ENCODE assay signal across 7 mouse cellular contexts in genomic region chr11:55096731-55097462, GRCm38 (mm10). TPM values are rescaled to one million over a fixed set of nuclear protein-coding genes. Genes with fewer than 3 reads are reported as not detected.
DNase-seq lines count a peak whose midpoint lies in the region; ATAC-seq and TF ChIP-seq lines count a peak whose summit lies in the region.

No protein-coding gene starts in this region.

- DNase-seq in spleen, adult 2 months (ENCODE audit: low read depth in 1 of 2, low spot score in 2 of 2): no peak
- no peak for DNase-seq in spleen, adult 18-20 months
- peak; percentile 30 for DNase-seq in limb, embryonic 14.5 days (ENCODE audit: low spot score)
- no peak for DNase-seq in stomach, postnatal 0 days (ENCODE audit: low spot score)
- no peak for DNase-seq in cerebellum, postnatal 4 days (ENCODE audit: low spot score in 2 of 2)

- no peak for TF ChIP-seq EP300 in stomach, postnatal 0 days (optimal IDR thresholded peaks at IDR 0.05)

- H3K4me3 ChIP-seq in spleen, adult 2 months (ENCODE audit: extremely low read depth, insufficient read depth, insufficient read length): peak overlapping the region; percentile 58; the same call in 1 of the 2 replicates
- H3K4me3 ChIP-seq in forebrain, embryonic 13.5 days: peak overlapping the region; percentile 55
- peak overlapping the region; percentile 53 for H3K4me3 ChIP-seq in limb, embryonic 14.5 days (replicated peaks; ENCODE audit: low read length)
- H3K4me3 ChIP-seq in stomach, postnatal 0 days (ENCODE audit: low read depth, low read length): peak overlapping the region; percentile 26

- H3K9me3 ChIP-seq in forebrain, embryonic 13.5 days (replicated peaks): no peaks in the 10 kb centered on the region
- no peaks in the 10 kb centered on the region for H3K9me3 ChIP-seq in limb, embryonic 14.5 days (ENCODE audit: control insufficient read depth, low read length)
- no peaks in the 10 kb centered on the region for H3K9me3 ChIP-seq in stomach, postnatal 0 days (ENCODE audit: control insufficient read depth, low read length)

- peak overlapping the region; percentile 71 for H3K4me2 ChIP-seq in forebrain, embryonic 13.5 days
- peak overlapping the region; percentile 58 for H3K4me2 ChIP-seq in limb, embryonic 14.5 days (replicated peaks; ENCODE audit: low read depth, low read length, severe bottlenecking)
- H3K4me2 ChIP-seq in stomach, postnatal 0 days (replicated peaks; ENCODE audit: low read depth): peak overlapping the region; percentile 59

- H3K27me3 ChIP-seq in spleen, adult 2 months (ENCODE audit: control insufficient read depth, insufficient read depth, low read length): no peaks in the 10 kb centered on the region
- H3K27me3 ChIP-seq in forebrain, embryonic 13.5 days: no peaks in the 10 kb centered on the region
- H3K27me3 ChIP-seq in limb, embryonic 14.5 days (ENCODE audit: control insufficient read depth, insufficient read depth, low read length): no peaks in the 10 kb centered on the region
- no peaks in the 10 kb centered on the region for H3K27me3 ChIP-seq in stomach, postnatal 0 days (ENCODE audit: control insufficient read depth, insufficient read depth, low read length)

- WGBS in spleen, adult 2 months: 27% methylated on average over 11 of the region's 11 CpGs
- 38% methylated on average over 11 of the region's 11 CpGs for WGBS in forebrain, embryonic 13.5 days
- WGBS in limb, embryonic 14.5 days: 32% methylated on average over 11 of the region's 11 CpGs
- 16% methylated on average over 11 of the region's 11 CpGs for WGBS in stomach, postnatal 0 days

- peaks cover 3% of the 10 kb centered on the region; the same call in 1 of the 2 replicates for H3K36me3 ChIP-seq in spleen, adult 2 months (ENCODE audit: control insufficient read depth, insufficient read depth, low read length)
- no peaks in the 10 kb centered on the region for H3K36me3 ChIP-seq in forebrain, embryonic 13.5 days (ENCODE audit: poor library complexity, severe bottlenecking)
- no peaks in the 10 kb centered on the region for H3K36me3 ChIP-seq in limb, embryonic 14.5 days (ENCODE audit: control insufficient read depth, insufficient read depth, low read length)
- H3K36me3 ChIP-seq in stomach, postnatal 0 days (ENCODE audit: control insufficient read depth, insufficient read depth, low read length): no peaks in the 10 kb centered on the region

- peaks cover 13% of the 10 kb centered on the region for H3K4me1 ChIP-seq in spleen, adult 2 months (ENCODE audit: control insufficient read depth, insufficient read depth, insufficient read length)
- H3K4me1 ChIP-seq in forebrain, embryonic 13.5 days: peaks cover 13% of the 10 kb centered on the region
- H3K4me1 ChIP-seq in limb, embryonic 14.5 days (ENCODE audit: control insufficient read depth, insufficient read depth, low read length): no peaks in the 10 kb centered on the region
- H3K4me1 ChIP-seq in stomach, postnatal 0 days (replicated peaks; ENCODE audit: control insufficient read depth, insufficient read depth): no peaks in the 10 kb centered on the region

- TF ChIP-seq POLR2A in spleen, adult 2 months (IDR thresholded peaks at IDR 0.05; ENCODE audit: low read depth, low read length): no peak
- TF ChIP-seq POLR2A in limb, embryonic 14.5 days (IDR thresholded peaks at IDR 0.05; ENCODE audit: borderline replicate concordance, extremely low read depth, insufficient read depth, insufficient read length): no peak

- no peak for ATAC-seq in forebrain, embryonic 13.5 days
- no peak for ATAC-seq in limb, embryonic 14.5 days (ENCODE audit: low FRiP score, low read depth)
- no peak for ATAC-seq in stomach, postnatal 0 days (ENCODE audit: low FRiP score, low TSS enrichment)
- no peak for ATAC-seq in CD4-positive, CD25-positive, alpha-beta regulatory T cell, adult 4 months

- H3K9ac ChIP-seq in forebrain, embryonic 13.5 days: no peak overlapping the region
- peak overlapping the region; percentile 29; the same call in 1 of the 2 replicates for H3K9ac ChIP-seq in limb, embryonic 14.5 days (ENCODE audit: low read depth, low read length, severe bottlenecking)
- H3K9ac ChIP-seq in stomach, postnatal 0 days (ENCODE audit: low read length): peak overlapping the region; percentile 60

- TF ChIP-seq CTCF in spleen, adult 2 months (IDR thresholded peaks at IDR 0.05; ENCODE audit: extremely low read depth, insufficient read depth, insufficient read length, insufficient replicate concordance): no peak
- TF ChIP-seq CTCF in stomach, postnatal 0 days (IDR thresholded peaks at IDR 0.05; ENCODE audit: low read depth): no peak

- peak overlapping the region; percentile 88 for H3K27ac ChIP-seq in spleen, adult 2 months (ENCODE audit: insufficient read depth, low read length)
- H3K27ac ChIP-seq in forebrain, embryonic 13.5 days: no peak overlapping the region
- H3K27ac ChIP-seq in limb, embryonic 14.5 days (replicated peaks; ENCODE audit: low read depth, low read length): peak overlapping the region; percentile 58
- peak overlapping the region; percentile 86 for H3K27ac ChIP-seq in stomach, postnatal 0 days (replicated peaks)

RNA-seq across cellular contexts. Expression of gene Gm2a, which starts 1.0 kb away (rescaled TPM):
- polyA plus RNA-seq in spleen, adult 2 months (2012; rRNA removed): 98.3 and 128 TPM in 2 replicates
- 11.5 and 12.5 TPM in 2 replicates for polyA plus RNA-seq in forebrain, embryonic 13.5 days (2015; fragmentation: Nextera tagmentation; extraction: Ambion mirVana)
- 12.2 and 14.6 TPM in 2 replicates for polyA plus RNA-seq in limb, embryonic 14.5 days (2012; rRNA removed)
- 34.6 and 37.8 TPM in 2 replicates for polyA plus RNA-seq in limb, embryonic 14.5 days (2014; fragmentation: Nextera tagmentation; extraction: Ambion mirVana)
- polyA plus RNA-seq in stomach, postnatal 0 days (2015; fragmentation: Nextera tagmentation; extraction: Ambion mirVana): 84.3 and 89.3 TPM in 2 replicates
- 100 to 1,000 TPM; 162 to 185 TPM for polyA plus RNA-seq in CD4-positive, CD25-positive, alpha-beta regulatory T cell, adult 4 months (2017; shearing (Covaris generic))

RNA-seq across cellular contexts. Expression of gene Ccdc69, which starts 19.0 kb away (rescaled TPM):
- 8.9 and 10.6 TPM in 2 replicates for polyA plus RNA-seq in spleen, adult 2 months (2012; rRNA removed)
- 0.23 and 0.43 TPM in 2 replicates for polyA plus RNA-seq in forebrain, embryonic 13.5 days (2015; fragmentation: Nextera tagmentation; extraction: Ambion mirVana)
- polyA plus RNA-seq in limb, embryonic 14.5 days (2012; rRNA removed): 1.2 and 1.6 TPM in 2 replicates
- 1.1 and 1.3 TPM in 2 replicates for polyA plus RNA-seq in limb, embryonic 14.5 days (2014; fragmentation: Nextera tagmentation; extraction: Ambion mirVana)
- 5.1 and 5.4 TPM in 2 replicates for polyA plus RNA-seq in stomach, postnatal 0 days (2015; fragmentation: Nextera tagmentation; extraction: Ambion mirVana)
- polyA plus RNA-seq in CD4-positive, CD25-positive, alpha-beta regulatory T cell, adult 4 months (2017; shearing (Covaris generic)): 10 to 100 TPM; 68.2 to 80.6 TPM

RNA-seq across cellular contexts. Expression of gene Slc36a3, which starts 54.6 kb away (rescaled TPM):
- polyA plus RNA-seq in spleen, adult 2 months (2012; rRNA removed): 1.4 and 1.6 TPM in 2 replicates
- polyA plus RNA-seq in forebrain, embryonic 13.5 days (2015; fragmentation: Nextera tagmentation; extraction: Ambion mirVana): not detected in 2 replicates
- not detected in 2 replicates for polyA plus RNA-seq in limb, embryonic 14.5 days (2012; rRNA removed)
- not detected in 2 replicates for polyA plus RNA-seq in limb, embryonic 14.5 days (2014; fragmentation: Nextera tagmentation; extraction: Ambion mirVana)
- 0.06 and 0.11 TPM in 2 replicates for polyA plus RNA-seq in stomach, postnatal 0 days (2015; fragmentation: Nextera tagmentation; extraction: Ambion mirVana)
- polyA plus RNA-seq in CD4-positive, CD25-positive, alpha-beta regulatory T cell, adult 4 months (2017; shearing (Covaris generic)): under 1 TPM; 0.36 to 0.58 TPM
